8 mouse cellular contexts compared by ENCODE assay signal in the genomic region with DNA sequence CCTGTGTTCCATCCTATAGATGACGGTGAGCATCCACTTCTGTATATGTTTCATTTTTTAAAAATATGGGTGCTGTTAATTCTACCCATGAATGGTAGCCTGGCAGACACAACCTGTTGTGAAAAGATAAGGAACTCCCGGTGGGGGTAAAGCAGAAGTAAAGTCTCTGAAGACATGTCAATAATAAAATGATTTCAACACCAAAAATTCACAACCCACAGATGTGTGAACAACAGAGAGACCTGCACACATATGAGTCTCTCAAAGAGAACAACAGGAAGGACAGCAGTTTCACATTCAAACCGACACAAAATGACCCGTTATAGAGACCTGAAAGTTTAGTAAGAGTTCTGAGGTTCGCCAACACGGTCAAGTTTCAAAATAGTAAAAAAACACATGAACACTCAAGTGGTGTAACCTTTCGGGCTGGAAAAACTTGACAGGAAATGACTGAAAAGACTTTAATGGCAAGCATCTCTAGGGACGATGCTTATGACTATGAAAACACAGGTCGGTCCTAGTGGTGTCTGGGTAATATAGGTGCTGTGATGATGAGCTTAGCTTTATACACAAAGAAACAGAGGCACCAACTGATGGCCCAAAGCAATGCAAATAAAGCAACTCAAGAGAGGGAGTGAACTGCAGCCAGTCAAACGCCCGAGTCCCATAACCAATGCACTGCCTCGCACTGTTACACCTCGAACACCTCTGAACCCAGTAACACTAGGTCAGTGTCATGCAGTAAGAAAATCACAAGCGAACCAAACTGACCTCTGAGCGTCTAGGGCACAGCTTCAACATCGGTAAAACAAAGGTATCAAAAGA. TPM values are rescaled to one million over a fixed set of nuclear protein-coding genes. Genes with fewer than 3 reads are reported as not detected.
DNase-seq lines count a peak whose midpoint lies in the region; ATAC-seq lines count a peak whose summit lies in the region.

No protein-coding gene starts in this region.

- 85% methylated on average over 16 of the region's 16 CpGs for WGBS in hindbrain, embryonic 11.5 days

- H3K36me3 ChIP-seq in hindbrain, embryonic 11.5 days (ENCODE audit: control insufficient read depth, insufficient read depth, low read length): no peaks in the 10 kb centered on the region

- peak overlapping the region; percentile 91 for H3K4me2 ChIP-seq in hindbrain, embryonic 11.5 days (replicated peaks; ENCODE audit: low read depth, low read length)

- H3K4me3 ChIP-seq in hindbrain, embryonic 11.5 days (ENCODE audit: low read depth, low read length): peak overlapping the region; percentile 69; the same call in 1 of the 2 replicates

- intact Hi-C loops in heart, postnatal 14 days (cut with DNase I): loop anchor here (10.0 kb wide), 1 partner anchor 184 kb away; no protein-coding TSS in a partner anchor

- H3K27ac ChIP-seq in hindbrain, embryonic 11.5 days (ENCODE audit: low read depth, low read length): no peak overlapping the region

- peaks cover 7% of the 10 kb centered on the region; the same call in 1 of the 2 replicates for H3K4me1 ChIP-seq in hindbrain, embryonic 11.5 days (replicated peaks; ENCODE audit: control insufficient read depth, insufficient read depth, low read length)

- H3K9ac ChIP-seq in hindbrain, embryonic 11.5 days (ENCODE audit: low read depth, low read length): no peak overlapping the region

- no peaks in the 10 kb centered on the region for H3K9me3 ChIP-seq in hindbrain, embryonic 11.5 days (ENCODE audit: control insufficient read depth, low read length)

- H3K27me3 ChIP-seq in hindbrain, embryonic 11.5 days (ENCODE audit: control insufficient read depth, insufficient read depth, low read length): no peaks in the 10 kb centered on the region

- ATAC-seq in activated CD4-positive, CD25-positive, alpha-beta regulatory T cell, adult 4 months: peak; percentile 56
- ATAC-seq in hindbrain, embryonic 11.5 days (ENCODE audit: low FRiP score): no peak
- ATAC-seq in megakaryocyte progenitor cell, adult 5-6 weeks (replicated peaks; ENCODE audit: poor library complexity): peak; percentile 68

- DNase-seq in heart, adult 11 months: peak; percentile 74
- no peak for DNase-seq in heart, postnatal 14 days
- no peak for DNase-seq in hindbrain, embryonic 11.5 days (ENCODE audit: low spot score)
- no peak for DNase-seq in adrenal gland, postnatal 10 days
- DNase-seq in right cerebral cortex, adult 18-20 months: no peak
- no peak for DNase-seq in kidney, postnatal 25 days

RNA-seq across cellular contexts. Expression of a gene that starts 1.7 kb away (rescaled TPM):
- 10 to 100 TPM; 30.1 to 37.1 TPM for total RNA-seq in heart, postnatal 14 days (2021)
- polyA plus RNA-seq in activated CD4-positive, CD25-positive, alpha-beta regulatory T cell, adult 4 months (2017; shearing (Covaris generic)): 100 to 1,000 TPM; 196 to 212 TPM
- polyA plus RNA-seq in hindbrain, embryonic 11.5 days (2014; fragmentation: Nextera tagmentation; extraction: Ambion mirVana): 148 and 156 TPM in 2 replicates
- total RNA-seq in megakaryocyte progenitor cell, adult 5-6 weeks (2015): 151 and 155 TPM in 2 replicates
- total RNA-seq in megakaryocyte progenitor cell, adult 5-6 weeks (2017): 121 and 125 TPM in 2 replicates
- 100 to 1,000 TPM in 1 of 2 experiments, 10 to 100 TPM in 1; 98.8 to 111 TPM for total RNA-seq in adrenal gland, postnatal 10 days (2021)

RNA-seq across cellular contexts. Expression of a gene that starts 1.7 kb away (rescaled TPM):
- total RNA-seq in heart, postnatal 14 days (2021): 10 to 100 TPM; 33.6 to 38.9 TPM
- polyA plus RNA-seq in activated CD4-positive, CD25-positive, alpha-beta regulatory T cell, adult 4 months (2017; shearing (Covaris generic)): 10 to 100 TPM; 24.9 to 31.0 TPM
- polyA plus RNA-seq in hindbrain, embryonic 11.5 days (2014; fragmentation: Nextera tagmentation; extraction: Ambion mirVana): 21.8 and 24.5 TPM in 2 replicates
- 28.0 and 30.5 TPM in 2 replicates for total RNA-seq in megakaryocyte progenitor cell, adult 5-6 weeks (2015)
- 39.7 and 43.2 TPM in 2 replicates for total RNA-seq in megakaryocyte progenitor cell, adult 5-6 weeks (2017)
- 10 to 100 TPM; 30.7 to 41.3 TPM for total RNA-seq in adrenal gland, postnatal 10 days (2021)

RNA-seq across cellular contexts. Expression of a gene that starts 27.1 kb away (rescaled TPM):
- 10 to 100 TPM; 31.3 to 32.5 TPM for total RNA-seq in heart, postnatal 14 days (2021)
- 10 to 100 TPM; 33.4 to 36.1 TPM for polyA plus RNA-seq in activated CD4-positive, CD25-positive, alpha-beta regulatory T cell, adult 4 months (2017; shearing (Covaris generic))
- polyA plus RNA-seq in hindbrain, embryonic 11.5 days (2014; fragmentation: Nextera tagmentation; extraction: Ambion mirVana): 44.2 and 53.2 TPM in 2 replicates
- total RNA-seq in megakaryocyte progenitor cell, adult 5-6 weeks (2015): 78.0 and 96.2 TPM in 2 replicates
- 52.7 and 84.7 TPM in 2 replicates for total RNA-seq in megakaryocyte progenitor cell, adult 5-6 weeks (2017)
- 10 to 100 TPM; 35.3 to 58.0 TPM for total RNA-seq in adrenal gland, postnatal 10 days (2021)
